Mouse (Mus musculus): Measurements from ENCODE around the gene Bbc3. TPM values are rescaled to one million over a fixed set of nuclear protein-coding genes. Genes with fewer than 3 reads are reported as not detected.

Bbc3 gene
- total RNA-seq, 2 experiments from 2014 or later, result 7.9 to 8.7 TPM

DNA sequence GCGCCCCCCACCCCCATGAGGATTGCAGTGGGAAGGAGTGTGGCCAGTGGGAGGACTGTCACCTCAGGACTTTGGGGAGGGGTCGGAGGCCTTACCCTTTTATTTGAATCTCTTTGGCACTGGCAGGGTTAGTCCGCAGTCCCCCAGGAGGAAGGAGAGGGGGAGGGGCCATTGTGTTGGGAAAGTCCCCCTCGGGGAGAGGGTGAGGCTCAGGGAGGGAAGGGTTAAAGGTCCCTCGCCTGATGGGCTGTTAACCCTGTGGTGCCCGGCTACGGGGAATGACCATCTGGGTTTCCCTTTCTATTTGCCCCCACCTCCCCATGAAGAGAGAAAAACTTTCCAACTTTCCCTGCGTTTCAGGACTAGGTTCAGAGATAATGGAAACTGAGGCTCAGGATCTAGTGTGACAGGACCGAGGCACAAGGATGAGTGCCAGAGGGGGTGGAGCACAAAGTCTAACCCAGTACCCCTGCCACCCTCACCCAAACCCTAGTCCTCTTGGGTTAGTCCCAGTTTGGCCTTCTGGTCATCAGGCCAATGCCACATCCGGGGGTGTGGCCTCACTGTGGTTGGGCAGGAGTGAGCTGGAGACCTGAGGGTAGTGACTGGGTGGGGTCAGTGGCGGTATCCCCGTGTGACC, 4.6 kb downstream of the Bbc3 start:
- intact Hi-C loops (cut with DNase I), result loop anchor here (1.0 kb wide), 1 partner anchor 17 kb away; no protein-coding TSS in a partner anchor

DNA sequence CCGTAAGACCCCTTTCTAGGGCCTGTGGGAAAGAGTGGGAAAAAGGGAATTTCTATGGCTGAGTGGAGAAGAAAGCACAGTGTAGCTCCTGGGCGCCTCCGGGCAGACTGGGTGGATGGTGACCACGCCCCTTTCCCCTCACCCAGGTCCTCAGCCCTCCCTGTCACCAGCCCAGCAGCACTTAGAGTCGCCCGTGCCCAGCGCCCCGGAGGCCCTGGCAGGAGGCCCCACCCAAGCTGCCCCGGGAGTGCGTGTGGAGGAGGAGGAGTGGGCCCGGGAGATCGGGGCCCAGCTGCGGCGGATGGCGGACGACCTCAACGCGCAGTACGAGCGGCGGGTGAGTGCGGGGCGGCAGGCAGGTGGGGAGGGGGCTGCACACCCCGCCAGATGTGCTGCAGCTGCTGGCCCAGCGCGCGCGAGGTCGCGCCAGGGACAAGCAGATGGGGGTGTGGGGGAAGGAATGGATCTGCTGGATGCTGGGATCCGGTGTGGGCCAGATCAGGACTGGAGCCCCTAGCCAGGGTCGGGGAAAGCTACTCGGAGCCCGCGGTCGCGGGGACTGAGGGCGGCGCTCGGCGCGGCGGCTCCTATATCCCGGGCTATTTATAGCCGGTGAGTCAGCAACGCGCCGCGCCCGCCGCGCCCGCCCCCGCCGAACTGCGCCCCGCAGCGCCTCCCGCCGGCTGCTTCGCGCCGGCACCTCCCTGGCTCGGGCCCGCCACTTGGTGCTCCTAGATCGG, 5.5 kb downstream of the Bbc3 start:
- intact Hi-C loops (cut with DNase I), result loop anchor here (1.0 kb wide), 1 partner anchor 18 kb away; no protein-coding TSS in a partner anchor
- peak; percentile 91 to 94 for DNase-seq

More for the DNA sequence above, 4.6 kb downstream of the Bbc3 start:
- DNase-seq, result peak; percentile 78 to 87

DNA sequence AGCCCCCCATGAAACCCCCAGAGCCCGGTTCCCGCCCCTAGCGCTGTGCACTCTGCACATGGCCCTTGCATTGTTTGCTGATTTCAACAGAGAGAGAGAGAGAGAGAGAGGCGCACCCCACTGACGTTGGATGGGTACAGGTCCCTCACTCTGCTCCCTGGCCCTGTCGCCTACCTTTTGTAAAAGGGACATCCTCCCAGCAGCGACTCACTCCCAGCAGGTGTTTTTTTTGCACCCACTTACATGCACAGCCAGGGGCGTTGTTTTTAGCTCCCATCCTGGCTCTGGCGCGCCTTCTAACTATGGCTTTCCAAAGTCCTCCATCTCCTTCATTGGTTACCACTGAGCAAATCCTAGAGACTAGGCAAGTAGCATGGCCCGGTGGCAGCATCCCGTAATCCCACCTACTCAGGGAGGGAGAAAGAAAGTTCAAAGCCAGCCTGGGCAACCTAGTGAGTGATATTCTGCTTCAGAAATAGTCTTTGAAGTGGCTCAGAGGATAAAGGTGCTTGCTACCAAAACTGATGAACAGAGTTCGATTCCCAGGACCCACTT, 6.1 kb downstream of the Bbc3 start:
- no peak for DNase-seq

DNA sequence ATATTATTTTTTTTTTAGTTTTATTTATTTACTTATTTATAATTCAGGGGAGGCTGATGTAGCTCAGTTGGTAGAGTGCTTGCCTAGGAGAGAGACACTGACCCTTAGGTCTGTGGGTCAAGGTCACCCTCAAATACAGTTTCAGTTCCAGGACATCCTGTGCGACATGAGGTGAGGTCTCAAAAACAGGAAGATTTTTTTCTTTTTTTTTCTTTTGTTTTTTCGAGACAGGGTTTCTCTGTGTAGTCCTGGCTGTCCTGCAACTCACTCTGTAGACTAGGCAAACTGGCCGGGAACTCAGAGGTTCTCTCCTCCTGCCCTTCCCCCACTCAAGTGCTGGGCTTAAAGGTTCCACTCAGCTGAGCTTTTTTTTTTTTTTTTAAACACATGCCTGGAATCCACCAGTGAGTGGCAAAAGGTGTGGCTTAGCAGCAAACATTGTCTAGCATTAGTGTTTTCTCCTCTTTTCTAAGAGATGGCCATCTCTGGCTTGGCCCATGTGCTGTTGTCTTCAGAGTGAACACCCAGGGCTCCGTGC, 7.1 kb downstream of the Bbc3 start:
- intact Hi-C loops (cut with DNase I), result no loop called here
- DNase-seq, result no peak

More for the DNA sequence above, 6.1 kb downstream of the Bbc3 start:
- intact Hi-C loops (cut with DNase I), result no loop called here

DNA sequence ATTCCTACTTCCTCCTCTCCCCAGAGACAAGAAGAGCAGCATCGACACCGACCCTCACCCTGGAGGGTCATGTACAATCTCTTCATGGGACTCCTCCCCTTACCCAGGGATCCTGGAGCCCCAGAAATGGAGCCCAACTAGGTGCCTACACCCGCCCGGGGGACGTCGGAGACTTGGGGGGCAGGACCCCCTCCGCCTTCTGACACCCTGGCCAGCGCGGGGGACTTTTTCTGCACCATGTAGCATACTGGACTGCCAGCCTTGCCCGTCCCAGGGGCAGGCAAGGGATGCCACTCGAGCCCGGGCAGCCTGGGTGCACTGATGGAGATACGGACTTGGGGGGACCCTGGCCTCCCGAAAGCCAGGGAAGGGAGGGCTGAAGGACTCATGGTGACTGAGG, 8.9 kb downstream of the Bbc3 start:
- DNase-seq, result no peak
- intact Hi-C loops (cut with DNase I), result no loop called here

GRCm38 (mm10) chr7:16319216-16319615, 11.0 kb downstream of the Bbc3 start:
- intact Hi-C loops (cut with DNase I), result no loop called here
- DNase-seq, result no peak

DNA sequence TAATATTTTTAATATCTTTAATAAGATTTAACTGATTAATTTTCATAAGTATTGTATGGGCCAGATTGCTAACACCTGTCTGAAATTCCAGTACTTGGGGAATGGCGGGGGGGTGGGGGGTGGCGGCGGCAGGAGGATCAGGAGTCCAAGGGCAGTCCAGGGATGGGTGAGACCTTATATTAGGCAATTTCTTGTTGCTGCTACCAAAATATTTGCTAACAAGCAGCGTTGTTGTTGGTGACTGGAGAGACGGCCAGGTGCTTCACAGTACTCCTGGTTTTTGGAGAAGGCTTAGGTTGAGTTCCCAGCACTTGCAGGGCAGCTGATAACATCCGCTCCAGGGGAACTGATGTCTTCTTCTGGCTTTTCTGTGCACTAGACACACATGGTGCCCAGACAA, 12.3 kb downstream of the Bbc3 start:
- intact Hi-C loops (cut with DNase I), result no loop called here

DNA sequence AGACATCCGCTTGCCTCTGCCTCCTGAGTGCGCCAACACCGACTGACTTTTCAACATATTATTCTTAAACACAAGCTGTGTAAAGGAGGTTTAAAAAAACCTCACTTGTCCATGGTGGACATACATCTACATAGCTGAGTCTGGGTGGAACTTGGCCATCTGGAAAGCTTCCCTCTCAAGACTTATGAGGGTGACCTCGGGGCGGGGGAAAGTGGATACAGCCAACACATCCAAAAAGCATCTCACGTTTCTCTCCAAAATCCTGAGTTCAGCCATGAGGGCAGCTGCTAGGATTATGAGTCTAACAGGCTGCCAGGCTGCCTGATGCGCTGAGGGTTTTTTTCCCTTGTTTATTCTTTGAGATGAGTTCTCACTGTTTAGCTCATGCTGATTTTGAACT, 16.5 kb downstream of the Bbc3 start:
- no peak for DNase-seq
- intact Hi-C loops (cut with DNase I), result loop anchor here (5.0 kb wide), 1 partner anchor 48 kb away; no protein-coding TSS in a partner anchor

More for the DNA sequence above, 12.3 kb downstream of the Bbc3 start:
- DNase-seq, result no peak

DNA sequence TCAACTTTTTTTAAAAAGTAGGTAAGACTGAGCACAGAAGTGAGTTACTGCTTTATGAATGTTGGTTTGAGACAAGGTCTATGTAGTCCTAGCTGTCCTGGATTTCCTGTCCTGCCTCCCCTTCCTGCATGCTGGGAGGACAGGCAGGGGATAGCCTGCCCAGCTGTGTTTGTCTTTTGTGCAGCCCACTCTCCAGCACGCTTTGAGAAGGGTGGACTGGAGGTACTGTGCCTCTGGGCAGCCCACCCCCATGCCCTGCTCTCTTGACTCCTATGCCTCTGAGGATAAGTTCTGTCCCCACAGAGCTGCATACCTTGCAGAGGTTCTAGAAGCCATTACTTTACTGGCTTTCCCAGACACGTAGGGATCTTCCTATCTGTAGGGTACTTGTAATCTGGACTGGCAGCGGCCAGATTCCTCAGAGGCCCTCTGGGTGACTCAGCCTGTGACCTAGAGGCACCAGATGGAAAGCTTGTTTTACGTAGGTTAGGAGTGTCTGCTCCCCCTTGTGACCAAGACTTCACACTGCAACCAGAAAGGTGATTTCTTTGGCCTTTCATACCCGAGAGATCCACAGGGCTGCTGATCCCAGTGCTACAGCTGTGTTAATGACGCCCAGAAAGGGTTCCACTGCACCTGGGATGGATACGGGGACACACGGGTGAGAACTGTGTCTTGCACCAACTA, 17.9 kb downstream of the Bbc3 start:
- intact Hi-C loops (cut with DNase I), result loop anchor here (1.0 to 5.0 kb wide), 2 partner anchors 32 to 46 kb away; no protein-coding TSS in a partner anchor
- peak; percentile 63 to 71 for DNase-seq

DNA sequence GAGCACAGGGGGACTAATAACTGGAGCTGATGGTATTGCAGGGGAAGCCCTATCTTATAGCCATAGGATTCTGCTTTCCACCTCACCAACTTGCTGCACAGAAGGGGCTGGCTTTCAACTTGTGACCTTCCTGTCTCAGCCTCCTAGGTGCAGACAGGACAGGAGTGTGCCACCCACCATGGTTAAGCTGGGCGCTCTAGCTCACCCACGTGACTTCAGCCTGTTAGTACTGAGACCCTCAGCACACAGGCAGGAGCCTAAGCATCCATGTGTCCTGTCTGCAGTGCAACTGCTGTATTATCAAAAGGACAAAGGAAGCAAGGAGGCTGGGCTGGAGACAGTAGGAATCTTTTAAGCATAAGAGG, 18.4 kb downstream of the Bbc3 start:
- intact Hi-C loops (cut with DNase I), result loop anchor here (1.0 to 5.0 kb wide), 2 partner anchors 32 to 46 kb away; no protein-coding TSS in a partner anchor

GRCm38 (mm10) chr7:16329146-16329545, 21.0 kb downstream of the Bbc3 start:
- DNase-seq, result no peak

More for the DNA sequence above, 18.4 kb downstream of the Bbc3 start:
- DNase-seq, result no peak

DNA sequence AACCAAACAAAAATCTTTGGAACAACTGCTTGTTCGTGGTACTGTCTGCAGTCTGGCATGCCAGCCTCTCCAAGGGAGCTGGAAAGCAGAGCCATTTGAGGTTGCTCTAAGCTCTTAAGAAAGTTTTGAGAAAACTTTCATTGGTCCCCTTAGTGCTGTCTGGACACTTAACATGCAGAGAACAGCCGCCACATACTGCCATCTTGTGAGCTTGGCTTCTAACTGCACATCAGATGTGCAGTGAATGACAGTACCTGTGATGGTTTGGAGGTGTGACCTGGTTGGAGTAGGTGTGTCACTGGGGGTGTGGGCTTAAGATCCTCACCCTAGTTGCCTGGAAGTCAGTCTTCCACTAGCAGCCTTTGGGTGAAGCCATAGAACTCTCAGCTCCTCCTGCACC, 29.5 kb downstream of the Bbc3 start:
- intact Hi-C loops (cut with DNase I), result no loop called here
- DNase-seq, result no peak

More at GRCm38 (mm10) chr7:16329146-16329545, 21.0 kb downstream of the Bbc3 start:
- intact Hi-C loops (cut with DNase I), result loop anchor here (5.0 kb wide), 1 partner anchor 43 kb away; no protein-coding TSS in a partner anchor

- DNase-seq, result no peak
- intact Hi-C loops (cut with DNase I), result no loop called here
Measured at GRCm38 (mm10) chr7:16344598-16344997, 36.4 kb downstream of the Bbc3 start.

DNA sequence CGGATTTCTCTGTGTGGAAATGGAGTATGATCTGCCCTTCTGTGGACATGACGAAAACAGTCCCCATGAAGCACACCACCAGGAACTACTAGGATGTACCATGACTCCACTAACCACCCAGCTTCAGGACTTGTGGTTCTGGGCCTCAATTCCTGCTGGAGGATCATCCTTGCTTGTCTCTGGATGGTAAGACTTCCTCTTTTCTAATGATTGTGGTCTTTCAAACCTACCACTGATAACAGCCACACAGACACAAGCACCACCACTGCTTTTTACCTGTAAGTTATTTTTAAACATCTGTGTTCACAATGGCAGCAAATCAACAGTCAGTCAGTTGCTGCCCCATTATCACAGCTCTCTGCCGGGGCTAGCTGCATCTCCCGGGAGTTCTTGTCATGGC, 37.1 kb downstream of the Bbc3 start:
- no peak for DNase-seq
- intact Hi-C loops (cut with DNase I), result no loop called here

DNA sequence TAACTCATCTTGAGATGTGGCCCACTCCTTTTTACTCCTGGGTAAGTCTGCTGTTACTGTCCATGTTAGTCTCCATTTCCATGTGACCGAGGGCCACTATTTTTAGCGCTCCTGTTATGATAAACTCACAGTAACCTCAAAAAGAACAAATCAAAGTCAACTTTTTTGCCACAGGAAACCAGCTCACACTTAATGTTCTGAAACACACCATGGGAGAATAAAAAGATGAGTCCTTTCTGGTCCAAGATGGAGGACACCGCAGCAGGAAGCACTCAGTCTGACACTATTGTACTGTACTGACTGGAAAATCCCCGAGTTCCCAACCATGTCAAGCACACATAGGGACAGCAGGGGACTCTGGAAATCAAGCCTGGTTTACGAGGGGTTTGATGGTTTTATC, 41.8 kb downstream of the Bbc3 start:
- intact Hi-C loops (cut with DNase I), result no loop called here
- no peak for DNase-seq

- intact Hi-C loops (cut with DNase I), result no loop called here
- DNase-seq, result no peak
Measured at GRCm38 (mm10) chr7:16355854-16356594, 47.8 kb downstream of the Bbc3 start.

GRCm38 (mm10) chr7:16357602-16358001, 49.4 kb downstream of the Bbc3 start:
- DNase-seq, result no peak

DNA sequence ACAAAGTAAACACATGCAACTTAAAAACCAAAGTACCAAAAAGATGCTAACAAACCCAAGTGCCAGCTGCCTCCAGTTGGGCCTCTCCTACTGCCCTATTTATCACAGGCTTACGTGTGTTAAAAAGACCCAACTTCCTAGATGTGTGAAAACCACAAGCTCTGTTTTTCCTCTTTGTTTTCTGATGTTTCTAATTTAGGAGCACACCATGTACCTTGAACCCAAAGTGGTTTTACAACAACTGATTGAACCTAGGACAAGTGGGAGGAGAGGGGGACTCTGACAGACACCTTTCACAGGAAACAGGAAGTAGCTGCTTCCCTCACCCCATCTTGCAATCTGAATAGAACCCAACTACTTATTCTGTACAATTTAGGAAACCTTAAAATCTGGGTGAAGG, 56.1 kb downstream of the Bbc3 start:
- no peak for DNase-seq
- intact Hi-C loops (cut with DNase I), result no loop called here

More at GRCm38 (mm10) chr7:16357602-16358001, 49.4 kb downstream of the Bbc3 start:
- intact Hi-C loops (cut with DNase I), result no loop called here

DNA sequence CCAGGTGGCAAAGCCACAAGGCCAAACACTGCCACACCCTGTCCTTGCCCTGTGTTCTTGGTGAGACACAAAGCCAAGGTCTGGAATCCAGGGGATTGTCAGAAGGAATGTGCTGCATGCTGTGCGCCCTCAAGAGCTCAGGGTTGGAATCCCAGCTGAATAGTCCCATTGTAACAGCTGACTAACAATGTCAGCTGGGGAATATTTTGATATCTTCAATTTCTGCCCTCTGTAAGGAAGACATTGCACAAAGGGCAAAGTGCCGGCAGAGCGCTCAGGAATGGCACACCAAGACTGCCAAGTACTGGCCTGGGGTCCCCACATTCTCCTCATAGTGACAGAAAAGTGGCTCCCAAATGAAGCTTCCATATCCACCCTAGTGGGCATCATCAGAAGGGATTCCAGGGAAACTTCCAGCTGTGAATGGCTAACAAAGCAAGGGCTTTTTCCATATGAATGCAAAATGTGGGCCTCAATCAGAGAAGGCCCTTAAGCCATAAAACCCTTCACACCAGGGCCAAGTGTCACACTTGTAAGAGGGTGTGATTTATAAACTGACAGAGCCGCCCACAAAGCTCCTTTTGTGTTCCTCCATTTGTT, 56.8 kb downstream of the Bbc3 start:
- intact Hi-C loops (cut with DNase I), result no loop called here
- no peak for DNase-seq
